Mouse (Mus musculus) midbrain, embryonic 13.5 days (tissue): ENCODE measurements around the gene Sypl2. TPM values are rescaled to one million over a fixed set of nuclear protein-coding genes. Genes with fewer than 3 reads are reported as not detected.

Experiments
- ATAC-seq: fragments of 200-750 bp; cut with Nextera tagmentation; 2 replicates; pipeline ENCODE4 v1.8.0; 2017; ENCODE audit warnings: mild to moderate bottlenecking, moderate TSS enrichment, moderate library complexity
- H3K27ac ChIP-seq: fragments of 300-500 bp; sonication (generic); 2 replicates; pipeline ENCODE4 v1.5.1; 2015; ENCODE audit warnings: inconsistent platforms, mild to moderate bottlenecking, moderate library complexity
- H3K27me3 ChIP-seq: fragments of 300-500 bp; sonication (generic); 2 replicates; pipeline ENCODE4 v1.6.1; 2015; ENCODE audit warnings: mild to moderate bottlenecking, inconsistent platforms
- H3K36me3 ChIP-seq: fragments of 300-500 bp; sonication (generic); 2 replicates; pipeline ENCODE4 v1.6.1; 2015; ENCODE audit warnings: mild to moderate bottlenecking, inconsistent platforms
- H3K4me1 ChIP-seq: fragments of 300-500 bp; sonication (generic); replicated peaks from 2 replicates; pipeline ENCODE4 v1.6.1; 2015; ENCODE audit warnings: inconsistent platforms
- H3K4me2 ChIP-seq: fragments of 300-500 bp; sonication (generic); replicated peaks from 2 replicates; pipeline ENCODE4 v1.6.1; 2015; ENCODE audit warnings: moderate library complexity, mild to moderate bottlenecking, inconsistent platforms
- H3K4me3 ChIP-seq: fragments of 300-500 bp; sonication (generic); replicated peaks from 2 replicates; pipeline ENCODE4 v1.5.1; 2015; ENCODE audit warnings: mild to moderate bottlenecking, inconsistent platforms
- H3K9ac ChIP-seq: fragments of 300-500 bp; sonication (generic); replicated peaks from 2 replicates; pipeline ENCODE4 v1.6.1; 2015; ENCODE audit warnings: mild to moderate bottlenecking, inconsistent platforms
- H3K9me3 ChIP-seq: fragments of 300-500 bp; sonication (generic); 2 replicates; pipeline ENCODE4 v1.6.1; 2016; ENCODE audit warnings: mild to moderate bottlenecking, inconsistent platforms
- WGBS: fragments of 180-500 bp; shearing (Covaris S2); methylation state at CpG from one replicate; pipeline ENCODE4 v1.1.7; 2015; 5-methylcytosine and 5-hydroxymethylcytosine counted together
- polyA plus RNA-seq: library from polyadenylated mRNA; unstranded; fragments of >200 nt; fragmentation: Nextera tagmentation; extraction: Ambion mirVana; gene quantifications from 2 replicates; pipeline ENCODE4 v1.2.1, GENCODE M21; 2015

The Sypl2 gene
- polyA plus RNA-seq, 1 experiment from 2014 or later: 0.92 TPM

- ATAC-seq: peak; percentile 19; the same call in 1 of the 2 replicates
- 27% methylated on average over 10 of the region's 10 CpGs for WGBS
- Histone ChIP-seq H3K27me3 (no peaks in the 10 kb centered on the region), H3K9ac (peak overlapping the region; percentile 39; the same call in 1 of the 2 replicates), H3K4me2 (no peak overlapping the region; the same call in 1 of the 2 replicates), H3K27ac (peak overlapping the region; percentile 79), H3K4me3 (no peak overlapping the region), H3K36me3 (no peaks in the 10 kb centered on the region), H3K4me1 (peaks cover 47% of the 10 kb centered on the region), H3K9me3 (no peaks in the 10 kb centered on the region)
Observed at GRCm38 (mm10) chr3:108165532-108166315, 60.7 kb downstream of the Sypl2 start.

GRCm38 (mm10) chr3:108164807-108165206 is 61.6 kb downstream of the Sypl2 start:
- H3K4me2 ChIP-seq: peak overlapping the region; percentile 48
- no peaks in the 10 kb centered on the region for H3K36me3 ChIP-seq
- WGBS: 21% methylated on average over 9 of the region's 9 CpGs
- H3K9me3 ChIP-seq: no peaks in the 10 kb centered on the region
- peak overlapping the region; percentile 14 for H3K4me3 ChIP-seq
- no peaks in the 10 kb centered on the region for H3K27me3 ChIP-seq
- peaks cover 47% of the 10 kb centered on the region for H3K4me1 ChIP-seq
- peak; percentile 72 for ATAC-seq
- peak overlapping the region; percentile 36 for H3K27ac ChIP-seq
- H3K9ac ChIP-seq: no peak overlapping the region

GRCm38 (mm10) chr3:108164091-108164490 is 62.4 kb downstream of the Sypl2 start:
- no peak overlapping the region for H3K9ac ChIP-seq
- no peaks in the 10 kb centered on the region for H3K9me3 ChIP-seq
- no peaks in the 10 kb centered on the region for H3K36me3 ChIP-seq
- peaks cover 47% of the 10 kb centered on the region for H3K4me1 ChIP-seq
- no peak for ATAC-seq
- no peak overlapping the region for H3K4me3 ChIP-seq
- H3K4me2 ChIP-seq: no peak overlapping the region
- WGBS: 73% methylated on average over 5 of the region's 5 CpGs
- no peak overlapping the region for H3K27ac ChIP-seq
- H3K27me3 ChIP-seq: no peaks in the 10 kb centered on the region

Other genes starting within 250 kb of the Sypl2 start
- 6.0 and 6.2 TPM in 2 replicates for gene Gstm2, start 240.2 kb downstream of the Sypl2 start, polyA plus RNA-seq
- gene Gstm1, start 208.7 kb downstream of the Sypl2 start, polyA plus RNA-seq: 28.7 and 36.2 TPM in 2 replicates
- gene Gstm4, start 181.8 kb downstream of the Sypl2 start, polyA plus RNA-seq: 13.8 and 14.2 TPM in 2 replicates
- gene Ampd2, start 140.0 kb downstream of the Sypl2 start, polyA plus RNA-seq: 53.6 and 54.5 TPM in 2 replicates
- gene Gnat2, start 133.9 kb downstream of the Sypl2 start, polyA plus RNA-seq: 0.43 and 0.48 TPM in 2 replicates
- gene Gnai3, start 80.5 kb downstream of the Sypl2 start, polyA plus RNA-seq: 148 and 152 TPM in 2 replicates
- gene Gpr61, start 71.8 kb downstream of the Sypl2 start, polyA plus RNA-seq: 2.0 and 2.1 TPM in 2 replicates
- 9.9 and 11.0 TPM in 2 replicates for gene Amigo1, start 40.3 kb downstream of the Sypl2 start, polyA plus RNA-seq
- 4.3 and 5.6 TPM in 2 replicates for gene Cyb561d1, start 25.4 kb downstream of the Sypl2 start, polyA plus RNA-seq
- gene Atxn7l2, start 15.7 kb downstream of the Sypl2 start, polyA plus RNA-seq: 27.8 and 28.8 TPM in 2 replicates
- 242 and 257 TPM in 2 replicates for gene Psma5, start 30.3 kb upstream of the Sypl2 start, polyA plus RNA-seq
- 14.9 and 18.3 TPM in 2 replicates for gene Sort1, start 57.4 kb upstream of the Sypl2 start, polyA plus RNA-seq
- gene Mybphl, start 138.3 kb upstream of the Sypl2 start, polyA plus RNA-seq: not detected in 2 replicates
- 23.7 and 25.4 TPM in 2 replicates for gene Psrc1, start 157.2 kb upstream of the Sypl2 start, polyA plus RNA-seq
- 56.5 and 65.5 TPM in 2 replicates for gene Celsr2, start 188.9 kb upstream of the Sypl2 start, polyA plus RNA-seq
- gene Sars, start 218.6 kb upstream of the Sypl2 start, polyA plus RNA-seq: 208 and 216 TPM in 2 replicates